20 mouse cellular contexts compared by ENCODE assay signal in the genomic region with DNA sequence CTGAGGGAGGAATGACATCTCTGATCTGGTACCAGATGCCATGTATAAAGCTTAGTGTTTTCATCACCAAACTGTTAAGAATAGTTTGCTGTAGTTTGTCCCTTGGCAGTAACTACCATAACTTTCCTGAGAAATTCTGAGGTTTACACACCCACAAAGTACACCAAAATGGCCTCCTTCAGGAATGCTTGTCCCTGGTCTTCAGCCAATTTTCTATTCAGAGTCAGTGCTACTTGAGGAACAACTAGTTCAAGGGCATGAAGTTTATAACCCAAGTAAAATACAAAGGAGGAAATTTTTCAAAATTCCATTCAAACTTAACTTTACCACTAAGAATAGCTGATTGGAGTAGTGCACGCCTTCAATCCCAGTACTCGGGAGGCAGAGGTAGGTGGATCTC. TPM values are rescaled to one million over a fixed set of nuclear protein-coding genes. Genes with fewer than 3 reads are reported as not detected.
"Had no signal": no experiment of that assay in that cellular context is flagged by ENCODE, and none has a peak within 500 bp of the region (broad histone marks: within the 10 kb centered on the region; RNA-seq: fewer than 3 reads in every experiment).

No protein-coding gene starts in this region.

- H3K4me2 ChIP-seq: intestine, embryonic 15.5 days; kidney, embryonic 15.5 days; limb, embryonic 12.5 days; limb, embryonic 15.5 days; liver, embryonic 13.5 days; lung, embryonic 14.5 days; midbrain, embryonic 13.5 days; neural tube, embryonic 13.5 days had no signal

- H3K9me3 ChIP-seq: intestine, embryonic 15.5 days; kidney, embryonic 15.5 days; limb, embryonic 15.5 days; liver, embryonic 13.5 days; midbrain, embryonic 13.5 days; neural tube, embryonic 13.5 days had no signal

- DNase-seq: kidney, adult 11 months; kidney, adult 8-10 months; kidney, postnatal 10 days; kidney, postnatal 36 days; left cerebral cortex, postnatal 4 days; liver, embryonic 13.5 days; lung, embryonic 14.5 days; retina, postnatal 1 day; right cerebral cortex, postnatal 25 days; spleen, adult 18-20 months; thymus, adult 18-20 months; thymus, postnatal 36 days had no signal

- ATAC-seq: intestine, embryonic 15.5 days; midbrain, embryonic 13.5 days; midbrain, embryonic 16.5 days had no signal

- H3K27ac ChIP-seq: intestine, embryonic 15.5 days; kidney, embryonic 15.5 days; limb, embryonic 12.5 days; limb, embryonic 15.5 days; liver, embryonic 13.5 days; midbrain, embryonic 13.5 days; neural tube, embryonic 13.5 days had no signal

- H3K4me3 ChIP-seq: intestine, embryonic 15.5 days; kidney, embryonic 15.5 days; limb, embryonic 12.5 days; limb, embryonic 15.5 days; liver, embryonic 13.5 days; midbrain, embryonic 13.5 days; myocyte; neural tube, embryonic 13.5 days had no signal

- H3K9ac ChIP-seq: intestine, embryonic 15.5 days; kidney, embryonic 15.5 days; limb, embryonic 12.5 days; limb, embryonic 15.5 days; liver, embryonic 13.5 days; lung, embryonic 14.5 days; midbrain, embryonic 13.5 days; neural tube, embryonic 13.5 days had no signal

- H3K27me3 ChIP-seq: intestine, embryonic 15.5 days; kidney, embryonic 15.5 days; limb, embryonic 12.5 days; limb, embryonic 15.5 days; liver, embryonic 13.5 days; midbrain, embryonic 13.5 days; neural tube, embryonic 13.5 days had no signal

- H3K4me1 ChIP-seq: intestine, embryonic 15.5 days; kidney, embryonic 15.5 days; limb, embryonic 12.5 days; limb, embryonic 15.5 days; liver, embryonic 13.5 days; midbrain, embryonic 13.5 days; neural tube, embryonic 13.5 days had no signal

RNA-seq across cellular contexts. Expression of gene Scube2, which starts 40.7 kb away (rescaled TPM):
- polyA plus RNA-seq: myocyte had no signal
